Mouse (Mus musculus) brain, embryonic 14.5 days (tissue): ENCODE data around the gene Zfp36. TPM values are rescaled to one million over a fixed set of nuclear protein-coding genes. Genes with fewer than 3 reads are reported as not detected.

Source experiments
- DNase-seq: peaks from one replicate; pipeline ENCODE4 v3.0.0-alpha.2; 2011; ENCODE audit warnings: low read depth
- CTCF ChIP-seq: fragments of 200-500 bp; IDR thresholded peaks from 2 replicates; pipeline ENCODE4 v1.5.1; 2012; ENCODE audit warnings: inconsistent platforms, mild to moderate bottlenecking, moderate library complexity, borderline replicate concordance; ENCODE audit not compliant: insufficient read depth, insufficient read length; ENCODE audit errors: extremely low read depth
- POLR2A ChIP-seq: fragments of 200-500 bp; IDR thresholded peaks from 2 replicates; pipeline ENCODE4 v1.6.1; 2012; ENCODE audit warnings: mild to moderate bottlenecking, inconsistent platforms, borderline replicate concordance; ENCODE audit not compliant: poor library complexity, insufficient read depth, insufficient read length, severe bottlenecking; ENCODE audit errors: extremely low read depth
- polyA plus RNA-seq: library from polyadenylated mRNA; depleted of rRNA; stranded (reverse); fragments of >200 nt; gene quantifications from 2 replicates; pipeline ENCODE4 v1.2.3, GENCODE M21; 2012

The Zfp36 gene
- polyA plus RNA-seq, 1 experiment, result 4.1 TPM

- DNase-seq, result peak; percentile 99
- TF ChIP-seq CTCF (peak; percentile 65), POLR2A (peak; percentile 59; the same call in 1 of the 2 replicates)
Measured at GRCm38 (mm10) chr7:28372251-28373108, 7.6 kb downstream of the Zfp36 start, which contains the start of gene Plekhg2. Gene Plekhg2 (minus strand): TSS chr7:28372599.

GRCm38 (mm10) chr7:28371514-28371989 lies 8.5 kb downstream of the Zfp36 start:
- TF ChIP-seq POLR2A (0 out of 2 replicates have a peak, but pooled peaks have one; percentile 6), CTCF (no peak)
- DNase-seq, result peak; percentile 66

- DNase-seq, result no peak
- TF ChIP-seq POLR2A (no peak), CTCF (no peak)
Measured at GRCm38 (mm10) chr7:28370977-28371513, 9.0 kb downstream of the Zfp36 start.

GRCm38 (mm10) chr7:28370051-28370450 lies 10.0 kb downstream of the Zfp36 start:
- DNase-seq, result no peak
- no peak for TF ChIP-seq POLR2A
- TF ChIP-seq CTCF, result no peak

GRCm38 (mm10) chr7:28368276-28368920 lies 11.7 kb downstream of the Zfp36 start:
- TF ChIP-seq POLR2A, result no peak
- TF ChIP-seq CTCF, result no peak
- no peak for DNase-seq

GRCm38 (mm10) chr7:28367663-28368275 lies 12.3 kb downstream of the Zfp36 start:
- TF ChIP-seq CTCF (no peak), POLR2A (no peak)
- DNase-seq, result no peak

- TF ChIP-seq POLR2A, result no peak
- no peak for DNase-seq
Measured at GRCm38 (mm10) chr7:28362441-28363060, 17.5 kb downstream of the Zfp36 start.

- no peak for DNase-seq
- TF ChIP-seq CTCF, result no peak
- no peak for TF ChIP-seq POLR2A
Measured at GRCm38 (mm10) chr7:28361647-28362341, 18.3 kb downstream of the Zfp36 start.

- TF ChIP-seq CTCF (no peak), POLR2A (no peak)
- DNase-seq, result no peak
Measured at GRCm38 (mm10) chr7:28360291-28360690, 19.8 kb downstream of the Zfp36 start.

GRCm38 (mm10) chr7:28359854-28360253 lies 20.2 kb downstream of the Zfp36 start:
- DNase-seq, result no peak
- TF ChIP-seq CTCF (no peak), POLR2A (no peak)

- no peak for TF ChIP-seq POLR2A
- no peak for TF ChIP-seq CTCF
- DNase-seq, result no peak
Measured at GRCm38 (mm10) chr7:28358431-28358830, 21.6 kb downstream of the Zfp36 start.

GRCm38 (mm10) chr7:28357984-28358383 lies 22.1 kb downstream of the Zfp36 start:
- TF ChIP-seq POLR2A (no peak), CTCF (no peak)
- peak; percentile 59 for DNase-seq
